Comparison of ENCODE assay signal across 18 mouse cellular contexts in the genomic region with DNA sequence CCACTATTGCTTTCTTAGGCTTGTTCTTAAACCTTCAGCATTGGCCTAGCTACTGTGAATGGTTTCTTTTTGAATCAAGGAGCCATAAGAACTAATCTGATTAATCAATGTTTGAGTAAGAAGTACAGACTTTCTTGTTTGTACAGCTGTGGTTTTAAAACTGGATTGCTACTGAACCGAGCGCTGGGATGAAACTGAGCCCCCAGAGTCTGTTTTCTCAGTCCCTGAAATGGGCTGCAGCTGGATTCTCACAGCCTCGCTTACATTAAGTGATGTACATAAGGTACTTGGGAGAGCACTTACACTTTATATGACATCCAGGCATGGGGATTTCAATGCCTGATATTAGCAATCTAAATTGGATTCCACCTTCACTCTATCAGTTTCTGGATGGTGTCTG.
"Had no signal": no experiment of that assay in that cellular context is flagged by ENCODE, and none has a peak within 500 bp of the region (broad histone marks: within the 10 kb centered on the region; RNA-seq: fewer than 3 reads in every experiment).

No protein-coding gene starts in this region.

- H3K9ac ChIP-seq: intestine, embryonic 15.5 days; limb, embryonic 12.5 days; liver, embryonic 13.5 days; neural tube, embryonic 12.5 days had no signal

- H3K36me3 ChIP-seq: intestine, embryonic 15.5 days; limb, embryonic 12.5 days; liver, embryonic 13.5 days; midbrain, embryonic 10.5 days; neural tube, embryonic 12.5 days had no signal

- ATAC-seq: intestine, embryonic 15.5 days had no signal

- H3K27ac ChIP-seq: intestine, embryonic 15.5 days; layer of hippocampus, adult 2 months; limb, embryonic 12.5 days; liver, embryonic 13.5 days; midbrain, embryonic 10.5 days; neural tube, embryonic 12.5 days had no signal

- H3K4me1 ChIP-seq: intestine, embryonic 15.5 days; limb, embryonic 12.5 days; liver, embryonic 13.5 days; midbrain, embryonic 10.5 days; neural tube, embryonic 12.5 days had no signal

- H3K4me3 ChIP-seq: intestine, embryonic 15.5 days; layer of hippocampus, adult 2 months; limb, embryonic 12.5 days; liver, embryonic 13.5 days; midbrain, embryonic 10.5 days; myocyte; neural tube, embryonic 12.5 days had no signal

- H3K4me2 ChIP-seq: intestine, embryonic 15.5 days; limb, embryonic 12.5 days; liver, embryonic 13.5 days; neural tube, embryonic 12.5 days had no signal

- H3K27me3 ChIP-seq: intestine, embryonic 15.5 days; limb, embryonic 12.5 days; liver, embryonic 13.5 days; neural tube, embryonic 12.5 days had no signal

- DNase-seq: kidney, adult 8-10 months; kidney, postnatal 36 days; liver; liver, embryonic 13.5 days; lung, adult 18-20 months; lung, postnatal 36 days; midbrain, embryonic 14.5 days; retina, postnatal 1 day; right cerebral cortex, postnatal 4 days; spleen, adult 18-20 months; thymus, adult 18-20 months; thymus, postnatal 14 days had no signal

- H3K9me3 ChIP-seq: intestine, embryonic 15.5 days; limb, embryonic 12.5 days; liver, embryonic 13.5 days; midbrain, embryonic 10.5 days; neural tube, embryonic 12.5 days had no signal
